Comparison of ENCODE assay signal across 8 mouse cellular contexts in genomic region chr10:99168840-99169764, GRCm38 (mm10). TPM values are rescaled to one million over a fixed set of nuclear protein-coding genes. Genes with fewer than 3 reads are reported as not detected.
DNase-seq lines count a peak whose midpoint lies in the region; ATAC-seq and TF ChIP-seq lines count a peak whose summit lies in the region.

No protein-coding gene starts in this region.

- H3K36me3 ChIP-seq in embryonic facial prominence, embryonic 15.5 days = no peaks in the 10 kb centered on the region
- H3K36me3 ChIP-seq in myocyte (ENCODE audit: control insufficient read depth, insufficient read depth) = no peaks in the 10 kb centered on the region

- no peak overlapping the region for H3K4me2 ChIP-seq in embryonic facial prominence, embryonic 15.5 days (replicated peaks)
- H3K4me2 ChIP-seq in myocyte (ENCODE audit: low read depth) = no peak overlapping the region

- peaks cover 28% of the 10 kb centered on the region for H3K4me1 ChIP-seq in embryonic facial prominence, embryonic 15.5 days

- DNase-seq in gastrocnemius, postnatal 25 days = peak; percentile 26
- DNase-seq in gastrocnemius, postnatal 14 days = no peak
- DNase-seq in NIH3T3 (ENCODE audit: low read depth) = peak; percentile 50
- DNase-seq in kidney, postnatal 14 days = peak; percentile 67
- DNase-seq in layer of hippocampus, adult 11-12 months (ENCODE audit: low spot score) = no peak
- DNase-seq in gastrocnemius, postnatal 4 days (ENCODE audit: low spot score in 2 of 2) = no peak

- 70% methylated on average over 11 of the region's 11 CpGs for WGBS in embryonic facial prominence, embryonic 15.5 days

- 0 out of 2 replicates have a peak overlapping the region, but pooled peaks have one; percentile 22 for H3K27ac ChIP-seq in embryonic facial prominence, embryonic 15.5 days (replicated peaks)

- ATAC-seq in embryonic facial prominence, embryonic 15.5 days (ENCODE audit: insufficient number of reproducible peaks, low FRiP score, low TSS enrichment, low read depth) = no peak

- no peaks in the 10 kb centered on the region for H3K9me3 ChIP-seq in embryonic facial prominence, embryonic 15.5 days (replicated peaks)

- no peaks in the 10 kb centered on the region for H3K79me2 ChIP-seq in myocyte (ENCODE audit: control insufficient read depth, insufficient read depth)

- no peak overlapping the region for H3ac ChIP-seq in myocyte (ENCODE audit: control insufficient read depth, insufficient read length)

- H3K27me3 ChIP-seq in embryonic facial prominence, embryonic 15.5 days = no peaks in the 10 kb centered on the region
- H3K27me3 ChIP-seq in myocyte (ENCODE audit: control insufficient read depth, insufficient read depth, insufficient read length) = no peaks in the 10 kb centered on the region

- no peak for TF ChIP-seq POLR2A in myocyte (IDR thresholded peaks at IDR 0.05; ENCODE audit: insufficient read length, low read depth)

- no peak overlapping the region for H3K4me3 ChIP-seq in embryonic facial prominence, embryonic 15.5 days (replicated peaks)
- no peak overlapping the region for H3K4me3 ChIP-seq in myocyte

- intact Hi-C loops in gastrocnemius, postnatal 14 days (cut with DNase I; ENCODE audit: low total_unique reads) = no loop called here

- H3K9ac ChIP-seq in embryonic facial prominence, embryonic 15.5 days = no peak overlapping the region

TF ChIP-seq in myocyte, 11 proteins besides CTCF, POLR2A, EP300 and RAD21:
- TF ChIP-seq CEBPB (IDR thresholded peaks at IDR 0.05; ENCODE audit: insufficient read depth, poor library complexity, severe bottlenecking) (no peak), REST (IDR thresholded peaks at IDR 0.05; ENCODE audit: insufficient read depth, insufficient read length) (no peak), POLR2AphosphoS2 (IDR thresholded peaks at IDR 0.05; ENCODE audit: insufficient read length, low read depth) (no peak), MYOD1 (IDR thresholded peaks at IDR 0.05; ENCODE audit: control insufficient read depth in 1 of 3, insufficient read length in 2 of 3, low read depth in 2 of 3) (peak in 2 of 3 experiments; percentile 37 to 57), TCF3 (IDR thresholded peaks at IDR 0.05; ENCODE audit: insufficient read length, low read depth) (no peak), TCF12 (IDR thresholded peaks at IDR 0.05; ENCODE audit: insufficient read depth, poor library complexity, severe bottlenecking) (no peak), SRF (IDR thresholded peaks at IDR 0.05; ENCODE audit: control insufficient read depth, insufficient read length, low read depth) (no peak), MYOG (IDR thresholded peaks at IDR 0.05; ENCODE audit: control insufficient read depth in 1 of 3, insufficient read depth in 1 of 3, insufficient read length in 2 of 3, low read depth in 2 of 3) (peak in 2 of 3 experiments; percentile 60 to 61), MAX (IDR thresholded peaks at IDR 0.05; ENCODE audit: low read depth) (no peak), USF1 (IDR thresholded peaks at IDR 0.05; ENCODE audit: low read depth) (no peak), E2F4 (IDR thresholded peaks at IDR 0.05; ENCODE audit: insufficient read depth) (no peak)

RNA-seq across cellular contexts. Expression of gene Phxr2, which starts 43.0 kb away (rescaled TPM):
- total RNA-seq in gastrocnemius, postnatal 25 days (2021) = not detected
- total RNA-seq in gastrocnemius, postnatal 14 days (2021) = not detected
- polyA plus RNA-seq in embryonic facial prominence, embryonic 15.5 days (2015; fragmentation: Nextera tagmentation; extraction: Ambion mirVana) = not detected in 2 replicates
- polyA plus RNA-seq in myocyte (2012; fragmentation: generic; extraction: Trizol) = not detected
- total RNA-seq in gastrocnemius, postnatal 4 days (2021) = not detected

Comparison
In these comparisons a context has a peak if more than half of its experiments do, and no peak if none do; other contexts are left out.
1. DNase-seq: peak in gastrocnemius, postnatal 25 days (single experiment), NIH3T3 (single experiment) and kidney, postnatal 14 days (single experiment); none in gastrocnemius, postnatal 14 days (single experiment), layer of hippocampus, adult 11-12 months (single experiment) and gastrocnemius, postnatal 4 days (0 of 2).